Mouse (Mus musculus): ENCODE results near the gene Cp. TPM values are rescaled to one million over a fixed set of nuclear protein-coding genes. Genes with fewer than 3 reads are reported as not detected.
A peak's percentile ranks its signal among the peaks of the same experiment; 100 is the strongest.

Cp gene
- polyA plus RNA-seq, 1 experiment from 2014 or later = 1.4 TPM

DNA sequence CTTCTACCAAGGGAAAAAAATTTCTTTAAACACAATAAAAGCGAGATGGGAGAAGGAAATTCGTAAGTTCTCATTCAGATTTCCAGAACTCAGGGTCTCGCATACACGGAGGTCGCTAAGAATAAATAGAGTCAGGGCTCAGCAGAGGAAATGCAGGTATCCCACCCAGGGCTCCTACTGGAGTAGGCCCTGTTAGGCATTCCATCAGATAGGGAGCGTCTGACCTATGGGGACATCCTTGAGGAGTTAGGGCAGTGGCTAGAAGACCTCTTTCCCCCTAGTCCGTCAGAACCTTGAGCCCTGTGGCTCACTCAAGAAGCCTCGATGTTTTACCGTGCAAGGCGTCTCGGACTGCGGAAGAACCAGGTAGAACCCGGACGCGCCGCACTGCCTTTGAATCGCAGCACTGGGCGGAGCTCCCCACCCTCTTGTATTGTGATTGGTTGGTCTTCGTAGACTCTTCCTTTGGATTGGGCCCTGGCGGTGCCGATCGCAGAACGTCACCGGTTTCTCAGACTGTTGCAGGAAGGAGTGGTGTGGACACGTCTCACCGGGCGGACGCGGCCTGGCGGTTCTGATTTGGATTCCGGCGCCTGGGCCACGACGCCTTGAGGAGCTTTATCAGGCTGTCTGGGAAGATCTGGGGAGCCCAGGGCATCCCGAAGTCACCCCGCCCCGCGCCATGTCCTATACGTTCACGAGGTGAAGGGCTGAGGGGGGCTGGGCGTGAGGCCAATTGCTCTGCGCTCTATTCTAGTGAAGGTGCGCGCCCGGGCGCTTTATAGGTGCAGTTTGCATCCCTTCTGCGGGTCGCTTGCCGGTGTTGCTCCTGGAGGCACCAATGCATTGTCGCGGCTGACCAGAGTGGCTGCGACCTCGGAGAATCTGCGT lies 100.7 kb downstream of the Cp start, which contains the start of gene Hltf:
Gene Hltf (plus strand): TSS at position 506 of the 891 bp plus-strand sequence.
- Histone ChIP-seq H3K4me1 (replicated peaks; ENCODE audit: control insufficient read depth, insufficient read depth) (no peaks in the 10 kb centered on the region), H3K4me3 (ENCODE audit: low read depth, low read length) (peak within 1 kb of the TSS; percentile 77), H3K27ac (replicated peaks) (peak within 1 kb of the TSS; percentile 82; the same call in 1 of the 2 replicates), H3K27me3 (ENCODE audit: control insufficient read depth, insufficient read depth, low read length) (no peaks in the 10 kb centered on the region), H3K9ac (ENCODE audit: low read length) (peak within 1 kb of the TSS; percentile 82), H3K9me3 (ENCODE audit: control insufficient read depth, low read length) (no peaks in the 10 kb centered on the region), H3K36me3 (ENCODE audit: control insufficient read depth, insufficient read depth, low read length) (no peaks in the 10 kb centered on the region), H3K4me2 (replicated peaks; ENCODE audit: low read depth) (peak within 1 kb of the TSS; percentile 65)
- under 1% methylated on average over 53 of the region's 54 CpGs for WGBS
- TF ChIP-seq CTCF (IDR thresholded peaks at IDR 0.05; ENCODE audit: low read depth) = no peak
- TF ChIP-seq EP300 (optimal IDR thresholded peaks at IDR 0.05) = peak; percentile 71
- DNase-seq (ENCODE audit: low spot score) (peak; percentile 94), ATAC-seq (ENCODE audit: low FRiP score, low TSS enrichment) (peak; percentile 100)

DNA sequence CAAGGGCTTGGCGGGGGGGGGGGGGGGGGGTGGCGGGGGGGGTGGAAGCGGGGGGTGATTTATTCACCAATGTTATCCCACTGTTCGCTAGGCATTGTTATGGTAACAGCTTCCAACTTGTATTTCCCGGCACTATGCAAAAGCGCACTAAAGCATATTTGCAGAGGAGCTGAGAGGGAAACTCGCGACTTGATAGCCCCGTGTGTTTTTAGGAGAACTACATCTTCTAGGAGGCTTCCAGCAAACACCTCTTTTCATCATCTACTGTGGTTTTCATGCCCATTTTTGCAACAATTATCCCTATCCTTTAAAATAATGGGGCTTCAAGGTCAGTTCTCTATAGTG lies 101.3 kb downstream of the Cp start:
- Histone ChIP-seq H3K9me3 (ENCODE audit: control insufficient read depth, low read length) (no peaks in the 10 kb centered on the region), H3K27me3 (ENCODE audit: control insufficient read depth, insufficient read depth, low read length) (no peaks in the 10 kb centered on the region), H3K9ac (ENCODE audit: low read length) (peak overlapping the region; percentile 82), H3K4me2 (replicated peaks; ENCODE audit: low read depth) (peak overlapping the region; percentile 65), H3K4me3 (ENCODE audit: low read depth, low read length) (peak overlapping the region; percentile 77), H3K4me1 (replicated peaks; ENCODE audit: control insufficient read depth, insufficient read depth) (no peaks in the 10 kb centered on the region), H3K36me3 (ENCODE audit: control insufficient read depth, insufficient read depth, low read length) (no peaks in the 10 kb centered on the region), H3K27ac (replicated peaks) (no peak overlapping the region)
- no peak for TF ChIP-seq EP300 (optimal IDR thresholded peaks at IDR 0.05)
- TF ChIP-seq CTCF (IDR thresholded peaks at IDR 0.05; ENCODE audit: low read depth) = no peak
- ATAC-seq (ENCODE audit: low FRiP score, low TSS enrichment) = no peak; the same call in 1 of the 2 replicates
- 0% methylated on average over 7 of the region's 9 CpGs for WGBS
- no peak for DNase-seq (ENCODE audit: low spot score)

Other genes with a start within 250 kb of the Cp start
- gene Hps3, start 78.3 kb downstream of the Cp start, polyA plus RNA-seq (2015; fragmentation: Nextera tagmentation; extraction: Ambion mirVana) = 5.1 and 5.8 TPM in 2 replicates
- gene Hltf, start 100.8 kb downstream of the Cp start, polyA plus RNA-seq (2015; fragmentation: Nextera tagmentation; extraction: Ambion mirVana) = 7.6 and 9.2 TPM in 2 replicates
- gene Gyg, start 198.3 kb downstream of the Cp start, polyA plus RNA-seq (2015; fragmentation: Nextera tagmentation; extraction: Ambion mirVana) = 28.5 and 28.9 TPM in 2 replicates